Mouse (Mus musculus): Measurements from ENCODE around the gene Grik2. TPM values are rescaled to one million over a fixed set of nuclear protein-coding genes. Genes with fewer than 3 reads are reported as not detected.

The Grik2 gene
- polyA plus RNA-seq, 1 experiment, result 0.05 TPM

GRCm38 (mm10) chr10:49559872-49560407 is 228.6 kb downstream of the Grik2 start:
- Histone ChIP-seq H3K36me3 (ENCODE audit: control insufficient read depth, insufficient read depth, low read length) (no peaks in the 10 kb centered on the region), H3K27ac (ENCODE audit: insufficient read depth, low read depth, low read length) (no peak overlapping the region), H3K4me3 (ENCODE audit: low read depth, low read length) (no peak overlapping the region), H3K4me1 (ENCODE audit: control insufficient read depth, insufficient read depth, insufficient read length, low read length) (no peaks in the 10 kb centered on the region), H3K27me3 (ENCODE audit: control insufficient read depth, insufficient read depth, low read length) (no peaks in the 10 kb centered on the region)
- 89% methylated on average over 1 of the region's 1 CpGs for WGBS
- TF ChIP-seq POLR2A (IDR thresholded peaks at IDR 0.05; ENCODE audit: low read depth, low read length), result no peak
- TF ChIP-seq CTCF (IDR thresholded peaks at IDR 0.05; ENCODE audit: extremely low read depth, insufficient read length, insufficient replicate concordance, low read depth, low read length), result no peak

GRCm38 (mm10) chr10:49542249-49542648 is 246.3 kb downstream of the Grik2 start:
- TF ChIP-seq CTCF (IDR thresholded peaks at IDR 0.05; ENCODE audit: extremely low read depth, insufficient read length, insufficient replicate concordance, low read depth, low read length), result no peak
- TF ChIP-seq POLR2A (IDR thresholded peaks at IDR 0.05; ENCODE audit: low read depth, low read length), result no peak
- 51% methylated on average over 1 of the region's 1 CpGs for WGBS

DNA sequence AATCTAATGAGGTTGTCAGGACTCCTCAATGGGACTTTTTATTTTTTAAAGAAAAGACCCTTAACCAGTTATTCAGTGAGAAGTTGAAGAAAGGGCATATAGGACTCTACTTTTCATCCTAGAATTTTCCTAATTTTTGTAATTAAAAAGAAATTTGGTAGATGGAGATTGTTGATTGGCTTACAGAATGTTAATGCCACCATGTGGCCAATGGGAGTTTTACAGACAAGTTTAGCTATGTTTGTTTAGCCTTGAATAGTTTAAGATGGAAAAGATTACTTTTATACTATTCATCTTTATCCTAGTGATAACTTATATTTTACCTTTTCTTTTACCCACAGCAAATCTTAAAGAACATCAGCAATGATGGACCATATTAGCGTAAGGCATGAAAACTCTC is 268.8 kb downstream of the Grik2 start:
- no peak overlapping the region for H3K4me3 ChIP-seq (ENCODE audit: low read depth, low read length)
- TF ChIP-seq CTCF (IDR thresholded peaks at IDR 0.05; ENCODE audit: extremely low read depth, insufficient read length, insufficient replicate concordance, low read depth, low read length), result no peak
- TF ChIP-seq POLR2A (IDR thresholded peaks at IDR 0.05; ENCODE audit: low read depth, low read length), result no peak
- 94% methylated on average over 1 of the region's 1 CpGs for WGBS
- no peak overlapping the region for H3K27ac ChIP-seq (ENCODE audit: insufficient read depth, low read depth, low read length)
- no peaks in the 10 kb centered on the region for H3K36me3 ChIP-seq (ENCODE audit: control insufficient read depth, insufficient read depth, low read length)
- no peaks in the 10 kb centered on the region for H3K4me1 ChIP-seq (ENCODE audit: control insufficient read depth, insufficient read depth, insufficient read length, low read length)
- H3K27me3 ChIP-seq (ENCODE audit: control insufficient read depth, insufficient read depth, low read length), result no peaks in the 10 kb centered on the region

More at GRCm38 (mm10) chr10:49542249-49542648, 246.3 kb downstream of the Grik2 start:
- H3K27me3 ChIP-seq (ENCODE audit: control insufficient read depth, insufficient read depth, low read length), result no peaks in the 10 kb centered on the region
- H3K4me3 ChIP-seq (ENCODE audit: low read depth, low read length), result no peak overlapping the region
- H3K36me3 ChIP-seq (ENCODE audit: control insufficient read depth, insufficient read depth, low read length), result no peaks in the 10 kb centered on the region
- H3K4me1 ChIP-seq (ENCODE audit: control insufficient read depth, insufficient read depth, insufficient read length, low read length), result no peaks in the 10 kb centered on the region
- H3K27ac ChIP-seq (ENCODE audit: insufficient read depth, low read depth, low read length), result no peak overlapping the region

GRCm38 (mm10) chr10:49500628-49501027 is 287.9 kb downstream of the Grik2 start:
- Histone ChIP-seq H3K27ac (ENCODE audit: insufficient read depth, low read depth, low read length) (no peak overlapping the region), H3K4me1 (ENCODE audit: control insufficient read depth, insufficient read depth, insufficient read length, low read length) (no peaks in the 10 kb centered on the region), H3K4me3 (ENCODE audit: low read depth, low read length) (no peak overlapping the region), H3K36me3 (ENCODE audit: control insufficient read depth, insufficient read depth, low read length) (no peaks in the 10 kb centered on the region), H3K27me3 (ENCODE audit: control insufficient read depth, insufficient read depth, low read length) (no peaks in the 10 kb centered on the region)
- 36% methylated on average over 1 of the region's 1 CpGs for WGBS
- no peak for TF ChIP-seq POLR2A (IDR thresholded peaks at IDR 0.05; ENCODE audit: low read depth, low read length)
- no peak for TF ChIP-seq CTCF (IDR thresholded peaks at IDR 0.05; ENCODE audit: extremely low read depth, insufficient read length, insufficient replicate concordance, low read depth, low read length)

DNA sequence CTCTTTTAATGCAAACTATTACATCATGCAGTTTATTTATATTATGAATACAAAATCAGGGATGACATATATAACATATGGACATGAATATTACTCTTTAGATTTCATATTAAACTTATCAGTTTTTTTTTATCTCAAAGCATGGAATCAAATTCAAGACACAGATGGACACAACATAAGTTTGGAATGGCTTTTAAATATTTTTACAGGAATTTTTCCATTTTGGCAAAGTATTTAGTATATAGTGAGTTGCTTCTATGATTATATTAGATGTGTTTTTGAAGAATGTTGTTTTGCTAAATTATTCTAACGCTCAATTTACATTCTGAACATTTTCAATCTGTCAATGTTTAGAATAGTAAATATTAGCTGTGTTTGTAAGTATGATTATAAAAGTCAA is 291.3 kb downstream of the Grik2 start:
- H3K36me3 ChIP-seq (ENCODE audit: control insufficient read depth, insufficient read depth, low read length), result no peaks in the 10 kb centered on the region
- TF ChIP-seq POLR2A (IDR thresholded peaks at IDR 0.05; ENCODE audit: low read depth, low read length) (no peak), CTCF (IDR thresholded peaks at IDR 0.05; ENCODE audit: extremely low read depth, insufficient read length, insufficient replicate concordance, low read depth, low read length) (no peak)
- no peak overlapping the region for H3K27ac ChIP-seq (ENCODE audit: insufficient read depth, low read depth, low read length)
- no peak overlapping the region for H3K4me3 ChIP-seq (ENCODE audit: low read depth, low read length)
- no peaks in the 10 kb centered on the region for H3K4me1 ChIP-seq (ENCODE audit: control insufficient read depth, insufficient read depth, insufficient read length, low read length)
- 79% methylated on average over 1 of the region's 1 CpGs for WGBS
- H3K27me3 ChIP-seq (ENCODE audit: control insufficient read depth, insufficient read depth, low read length), result no peaks in the 10 kb centered on the region

DNA sequence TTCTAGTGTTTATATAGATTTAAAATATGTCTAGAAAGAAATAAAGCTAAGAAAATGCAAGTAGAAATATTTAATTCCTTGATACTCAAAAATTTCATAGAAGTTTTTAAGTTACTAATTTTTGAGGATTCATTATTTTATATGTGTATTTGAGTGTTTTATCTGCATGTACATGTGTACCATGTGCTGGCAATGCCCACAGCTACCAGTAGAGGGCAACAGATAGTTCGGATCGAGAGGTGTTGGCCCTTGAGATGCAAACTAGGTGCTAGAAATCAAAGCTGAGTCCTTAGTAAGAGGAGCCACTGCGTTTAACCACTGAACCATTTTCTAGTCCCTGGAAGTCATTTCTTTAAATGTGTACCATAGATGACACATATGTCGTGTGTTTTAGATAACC is 307.1 kb downstream of the Grik2 start:
- Histone ChIP-seq H3K27ac (ENCODE audit: insufficient read depth, low read depth, low read length) (no peak overlapping the region), H3K4me3 (ENCODE audit: low read depth, low read length) (no peak overlapping the region), H3K27me3 (ENCODE audit: control insufficient read depth, insufficient read depth, low read length) (no peaks in the 10 kb centered on the region), H3K4me1 (ENCODE audit: control insufficient read depth, insufficient read depth, insufficient read length, low read length) (no peaks in the 10 kb centered on the region), H3K36me3 (ENCODE audit: control insufficient read depth, insufficient read depth, low read length) (no peaks in the 10 kb centered on the region)
- 69% methylated on average over 4 of the region's 4 CpGs for WGBS
- TF ChIP-seq POLR2A (IDR thresholded peaks at IDR 0.05; ENCODE audit: low read depth, low read length), result no peak

GRCm38 (mm10) chr10:49480085-49480749 is 308.3 kb downstream of the Grik2 start:
- Histone ChIP-seq H3K27me3 (ENCODE audit: control insufficient read depth, insufficient read depth, low read length) (no peaks in the 10 kb centered on the region), H3K27ac (ENCODE audit: insufficient read depth, low read depth, low read length) (no peak overlapping the region), H3K4me1 (ENCODE audit: control insufficient read depth, insufficient read depth, insufficient read length, low read length) (no peaks in the 10 kb centered on the region), H3K36me3 (ENCODE audit: control insufficient read depth, insufficient read depth, low read length) (no peaks in the 10 kb centered on the region), H3K4me3 (ENCODE audit: low read depth, low read length) (no peak overlapping the region)
- WGBS, result 73% methylated on average over 5 of the region's 5 CpGs
- TF ChIP-seq POLR2A (IDR thresholded peaks at IDR 0.05; ENCODE audit: low read depth, low read length), result no peak
- TF ChIP-seq CTCF (IDR thresholded peaks at IDR 0.05; ENCODE audit: extremely low read depth, insufficient read length, insufficient replicate concordance, low read depth, low read length), result no peak
